Mouse (Mus musculus) neural tube, embryonic 12.5 days (tissue): ENCODE measurements at regions not wholly inside any gene's neighbourhood (a gene's known extent, or its start where the extent isn't known, plus 50 kb on each side); places are given as distances from the start of the nearest gene placed in this dataset.
A peak's percentile ranks its signal among the peaks of the same experiment; 100 is the strongest.

Experiments
- ATAC-seq: fragments of 200-750 bp; cut with Nextera tagmentation; 2 replicates; pipeline ENCODE4 v1.8.0; 2017; ENCODE audit warnings: low read depth, mild to moderate bottlenecking, moderate TSS enrichment, moderate library complexity; ENCODE audit not compliant: low FRiP score
- H3K27ac ChIP-seq: fragments of 300-500 bp; sonication (generic); 2 replicates; pipeline ENCODE4 v1.5.1; 2016
- H3K27me3 ChIP-seq: fragments of 300-500 bp; sonication (generic); replicated peaks from 2 replicates; pipeline ENCODE4 v1.6.1; 2016; ENCODE audit warnings: mild to moderate bottlenecking
- H3K36me3 ChIP-seq: fragments of 300-500 bp; sonication (generic); 2 replicates; pipeline ENCODE4 v1.6.1; 2016; ENCODE audit warnings: mild to moderate bottlenecking
- H3K4me1 ChIP-seq: fragments of 300-500 bp; sonication (generic); 2 replicates; pipeline ENCODE4 v1.6.1; 2016
- H3K4me2 ChIP-seq: fragments of 300-500 bp; sonication (generic); replicated peaks from 2 replicates; pipeline ENCODE4 v1.6.1; 2016; ENCODE audit warnings: mild to moderate bottlenecking
- H3K4me3 ChIP-seq: fragments of 300-500 bp; sonication (generic); 2 replicates; pipeline ENCODE4 v1.5.1; 2016
- H3K9ac ChIP-seq: fragments of 300-500 bp; sonication (generic); 2 replicates; pipeline ENCODE4 v1.6.1; 2016; ENCODE audit warnings: mild to moderate bottlenecking
- H3K9me3 ChIP-seq: fragments of 300-500 bp; sonication (generic); 2 replicates; pipeline ENCODE4 v1.6.1; 2016; ENCODE audit warnings: mild to moderate bottlenecking
- WGBS: fragments of 180-500 bp; shearing (Covaris S2); methylation state at CpG from one replicate; pipeline ENCODE4 v1.1.7; 2016; 5-methylcytosine and 5-hydroxymethylcytosine counted together

GRCm38 (mm10) chr7:72787306-72787705 lies 480.9 kb upstream of the Mctp2 start:
- Histone ChIP-seq H3K36me3 (no peaks in the 10 kb centered on the region), H3K27me3 (no peaks in the 10 kb centered on the region), H3K9me3 (no peaks in the 10 kb centered on the region), H3K27ac (no peak overlapping the region), H3K9ac (no peak overlapping the region), H3K4me2 (no peak overlapping the region), H3K4me1 (no peaks in the 10 kb centered on the region), H3K4me3 (no peak overlapping the region)
- 80% methylated on average over 1 of the region's 1 CpGs for WGBS
- no peak for ATAC-seq

GRCm38 (mm10) chr7:72788261-72788660 lies 481.9 kb upstream of the Mctp2 start:
- no peaks in the 10 kb centered on the region for H3K27me3 ChIP-seq
- no peak overlapping the region for H3K4me3 ChIP-seq
- H3K4me2 ChIP-seq = no peak overlapping the region
- H3K9ac ChIP-seq = no peak overlapping the region
- no peak for ATAC-seq
- 30% methylated on average over 2 of the region's 2 CpGs for WGBS
- no peak overlapping the region for H3K27ac ChIP-seq
- no peaks in the 10 kb centered on the region for H3K9me3 ChIP-seq
- no peaks in the 10 kb centered on the region for H3K4me1 ChIP-seq
- no peaks in the 10 kb centered on the region for H3K36me3 ChIP-seq

- Histone ChIP-seq H3K27me3 (no peaks in the 10 kb centered on the region), H3K27ac (no peak overlapping the region), H3K36me3 (no peaks in the 10 kb centered on the region), H3K9me3 (no peaks in the 10 kb centered on the region), H3K4me3 (no peak overlapping the region), H3K4me2 (no peak overlapping the region), H3K9ac (no peak overlapping the region), H3K4me1 (no peaks in the 10 kb centered on the region)
- WGBS = 92% methylated on average over 3 of the region's 3 CpGs
- ATAC-seq = no peak
These were observed 515.7 kb upstream of the Mctp2 start for GRCm38 (mm10) chr7:72822142-72822541.

- WGBS = 75% methylated on average over 3 of the region's 3 CpGs
- no peak overlapping the region for H3K4me2 ChIP-seq
- no peak for ATAC-seq
- H3K27ac ChIP-seq = no peak overlapping the region
- no peaks in the 10 kb centered on the region for H3K36me3 ChIP-seq
- H3K9ac ChIP-seq = no peak overlapping the region
- no peaks in the 10 kb centered on the region for H3K27me3 ChIP-seq
- H3K4me1 ChIP-seq = no peaks in the 10 kb centered on the region
- H3K9me3 ChIP-seq = peaks cover 9% of the 10 kb centered on the region
- H3K4me3 ChIP-seq = no peak overlapping the region
These were observed 520.2 kb upstream of the Mctp2 start for GRCm38 (mm10) chr7:72826597-72826996.

- H3K4me2 ChIP-seq = no peak overlapping the region
- 89% methylated on average over 1 of the region's 1 CpGs for WGBS
- H3K27ac ChIP-seq = no peak overlapping the region
- H3K4me1 ChIP-seq = peaks cover 9% of the 10 kb centered on the region
- no peaks in the 10 kb centered on the region for H3K27me3 ChIP-seq
- no peak overlapping the region for H3K9ac ChIP-seq
- ATAC-seq = no peak
- H3K9me3 ChIP-seq = no peaks in the 10 kb centered on the region
- H3K36me3 ChIP-seq = no peaks in the 10 kb centered on the region
- no peak overlapping the region for H3K4me3 ChIP-seq
These were observed 529.0 kb upstream of the Mctp2 start for GRCm38 (mm10) chr7:72835423-72835822.

- Histone ChIP-seq H3K9ac (no peak overlapping the region), H3K36me3 (no peaks in the 10 kb centered on the region), H3K9me3 (no peaks in the 10 kb centered on the region), H3K4me3 (no peak overlapping the region), H3K4me1 (peaks cover 9% of the 10 kb centered on the region), H3K27ac (no peak overlapping the region), H3K27me3 (no peaks in the 10 kb centered on the region), H3K4me2 (no peak overlapping the region)
- WGBS = 76% methylated on average over 4 of the region's 4 CpGs
- no peak for ATAC-seq
These were observed 529.6 kb upstream of the Mctp2 start for GRCm38 (mm10) chr7:72836026-72836425.

- Histone ChIP-seq H3K4me1 (peaks cover 9% of the 10 kb centered on the region), H3K9me3 (no peaks in the 10 kb centered on the region), H3K36me3 (no peaks in the 10 kb centered on the region), H3K27ac (no peak overlapping the region), H3K4me2 (no peak overlapping the region), H3K27me3 (no peaks in the 10 kb centered on the region), H3K9ac (no peak overlapping the region), H3K4me3 (no peak overlapping the region)
- ATAC-seq = no peak
- 41% methylated on average over 6 of the region's 6 CpGs for WGBS
These were observed 530.1 kb upstream of the Mctp2 start for GRCm38 (mm10) chr7:72836457-72836985.

GRCm38 (mm10) chr7:72837992-72838655 lies 531.7 kb upstream of the Mctp2 start:
- Histone ChIP-seq H3K27me3 (no peaks in the 10 kb centered on the region), H3K9me3 (no peaks in the 10 kb centered on the region), H3K4me2 (no peak overlapping the region), H3K27ac (0 out of 2 replicates have a peak overlapping the region, but pooled peaks have one; percentile 15), H3K4me3 (no peak overlapping the region), H3K36me3 (no peaks in the 10 kb centered on the region), H3K4me1 (peaks cover 9% of the 10 kb centered on the region), H3K9ac (0 out of 2 replicates have a peak overlapping the region, but pooled peaks have one; percentile 33)
- WGBS = 29% methylated on average over 6 of the region's 6 CpGs
- ATAC-seq = peak; percentile 70; the same call in 1 of the 2 replicates

- ATAC-seq = no peak
- Histone ChIP-seq H3K9ac (no peak overlapping the region), H3K4me2 (no peak overlapping the region), H3K27me3 (no peaks in the 10 kb centered on the region), H3K4me1 (no peaks in the 10 kb centered on the region), H3K36me3 (no peaks in the 10 kb centered on the region), H3K9me3 (no peaks in the 10 kb centered on the region), H3K27ac (no peak overlapping the region), H3K4me3 (no peak overlapping the region)
- WGBS = 94% methylated on average over 1 of the region's 1 CpGs
These were observed 524.0 kb upstream of the Rgma start for GRCm38 (mm10) chr7:72851346-72851745.

- Histone ChIP-seq H3K9ac (no peak overlapping the region), H3K4me2 (no peak overlapping the region), H3K4me1 (no peaks in the 10 kb centered on the region), H3K36me3 (no peaks in the 10 kb centered on the region), H3K27ac (no peak overlapping the region), H3K9me3 (no peaks in the 10 kb centered on the region), H3K4me3 (no peak overlapping the region), H3K27me3 (no peaks in the 10 kb centered on the region)
- ATAC-seq = no peak
- WGBS = 48% methylated on average over 2 of the region's 2 CpGs
These were observed 520.8 kb upstream of the Rgma start for GRCm38 (mm10) chr7:72854501-72855002.

GRCm38 (mm10) chr7:72866966-72867754 lies 508.1 kb upstream of the Rgma start:
- H3K4me2 ChIP-seq = no peak overlapping the region
- H3K27me3 ChIP-seq = no peaks in the 10 kb centered on the region
- peaks cover 4% of the 10 kb centered on the region; the same call in 1 of the 2 replicates for H3K4me1 ChIP-seq
- ATAC-seq = peak; percentile 58
- no peaks in the 10 kb centered on the region for H3K36me3 ChIP-seq
- H3K27ac ChIP-seq = no peak overlapping the region
- H3K9ac ChIP-seq = no peak overlapping the region
- H3K9me3 ChIP-seq = no peaks in the 10 kb centered on the region
- 50% methylated on average over 6 of the region's 6 CpGs for WGBS
- no peak overlapping the region for H3K4me3 ChIP-seq

GRCm38 (mm10) chr7:72869068-72869467 lies 506.2 kb upstream of the Rgma start:
- no peaks in the 10 kb centered on the region for H3K36me3 ChIP-seq
- no peak for ATAC-seq
- peaks cover 4% of the 10 kb centered on the region; the same call in 1 of the 2 replicates for H3K4me1 ChIP-seq
- H3K9me3 ChIP-seq = no peaks in the 10 kb centered on the region
- no peak overlapping the region for H3K4me3 ChIP-seq
- H3K9ac ChIP-seq = no peak overlapping the region
- H3K27me3 ChIP-seq = no peaks in the 10 kb centered on the region
- H3K27ac ChIP-seq = no peak overlapping the region
- H3K4me2 ChIP-seq = no peak overlapping the region
- WGBS = 85% methylated on average over 4 of the region's 4 CpGs
